Mouse (Mus musculus) embryonic fibroblast, embryonic 13.5 days (primary cell): ENCODE data around the gene Lgsn.

Source experiments
- CTCF ChIP-seq: IDR thresholded peaks from 2 replicates; pipeline ENCODE4 v1.5.1; 2011; ENCODE audit warnings: mild to moderate bottlenecking, control low read depth, low read length, moderate library complexity, borderline replicate concordance; ENCODE audit not compliant: insufficient read depth
- POLR2A ChIP-seq: IDR thresholded peaks from 2 replicates; pipeline ENCODE4 v1.6.1; 2011; ENCODE audit warnings: low read depth, mild to moderate bottlenecking, control low read depth, low read length, moderate library complexity

GRCm38 (mm10) chr1:31220599-31221250 lies 44.5 kb downstream of the Lgsn start:
- TF ChIP-seq POLR2A (no peak), CTCF (no peak)
